24 mouse cellular contexts compared by ENCODE assay signal in the genomic region with DNA sequence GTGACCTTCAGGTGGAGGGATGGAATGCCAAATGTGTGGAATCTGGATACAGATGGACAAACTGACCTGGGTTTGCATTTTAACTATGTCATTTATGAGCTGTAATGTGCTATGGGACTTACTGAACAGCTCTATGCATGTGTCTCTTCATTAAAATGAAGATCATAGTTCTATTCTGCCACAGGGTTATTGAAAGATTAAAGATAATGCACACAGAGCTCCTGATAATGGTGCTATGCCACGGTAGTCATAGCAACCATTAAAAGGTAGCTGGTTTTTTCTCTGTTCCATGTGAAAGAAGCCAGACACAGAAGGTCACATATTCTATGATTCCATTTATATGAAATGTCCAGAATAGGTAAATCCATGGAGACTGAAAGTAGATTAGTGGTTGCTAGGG.
"Had no signal": no experiment of that assay in that cellular context is flagged by ENCODE, and none has a peak within 500 bp of the region (broad histone marks: within the 10 kb centered on the region; RNA-seq: fewer than 3 reads in every experiment).

No protein-coding gene starts in this region.

- ATAC-seq: inflammation-experienced regulatory T-cells, adult 6 months; intestine, embryonic 15.5 days; intestine, postnatal 0 days had no signal

- H3K27ac ChIP-seq: gastrocnemius, adult 2 months; heart, embryonic 10.5 days; hindbrain, embryonic 13.5 days; hindbrain, embryonic 15.5 days; intestine, embryonic 15.5 days; layer of hippocampus, adult 2 months; left cerebral cortex, adult 2 months; limb, embryonic 10.5 days; limb, embryonic 12.5 days had no signal

- H3K9ac ChIP-seq: heart, embryonic 12.5 days; hindbrain, embryonic 13.5 days; hindbrain, embryonic 15.5 days; intestine, embryonic 15.5 days; limb, embryonic 12.5 days had no signal

- H3K4me2 ChIP-seq: heart, embryonic 12.5 days; hindbrain, embryonic 13.5 days; hindbrain, embryonic 15.5 days; intestine, embryonic 15.5 days; limb, embryonic 12.5 days; liver, embryonic 11.5 days had no signal

- DNase-seq: gastrocnemius, adult 2 months; gastrocnemius, postnatal 10 days; gastrocnemius, postnatal 25 days; heart, adult 18-20 months; heart, postnatal 10 days; heart, postnatal 4 days; kidney, adult 18-20 months; kidney, adult 8-10 months; kidney, postnatal 10 days; kidney, postnatal 25 days; kidney, postnatal 4 days; liver had no signal

- H3K4me3 ChIP-seq: gastrocnemius, adult 2 months; heart, embryonic 10.5 days; heart, embryonic 12.5 days; hindbrain, embryonic 13.5 days; hindbrain, embryonic 15.5 days; intestine, embryonic 15.5 days; layer of hippocampus, adult 2 months; left cerebral cortex, adult 2 months; limb, embryonic 10.5 days; limb, embryonic 12.5 days had no signal

- H3K9me3 ChIP-seq: heart, embryonic 10.5 days; heart, embryonic 12.5 days; hindbrain, embryonic 13.5 days; hindbrain, embryonic 15.5 days; intestine, embryonic 15.5 days; limb, embryonic 10.5 days; limb, embryonic 12.5 days had no signal

- H3K4me1 ChIP-seq: heart, embryonic 10.5 days; heart, embryonic 12.5 days; hindbrain, embryonic 13.5 days; hindbrain, embryonic 15.5 days; intestine, embryonic 15.5 days; limb, embryonic 10.5 days; limb, embryonic 12.5 days had no signal

- H3K36me3 ChIP-seq: heart, embryonic 10.5 days; heart, embryonic 12.5 days; hindbrain, embryonic 13.5 days; hindbrain, embryonic 15.5 days; intestine, embryonic 15.5 days; limb, embryonic 10.5 days; limb, embryonic 12.5 days had no signal

- H3K27me3 ChIP-seq: heart, embryonic 12.5 days; hindbrain, embryonic 13.5 days; hindbrain, embryonic 15.5 days; intestine, embryonic 15.5 days; limb, embryonic 12.5 days had no signal
